Mouse (Mus musculus): Measurements from ENCODE around the gene Dgkd.

GRCm38 (mm10) chr1:87863602-87864001, 10.5 kb downstream of the Dgkd start:
- TF ChIP-seq CTCF (IDR thresholded peaks at IDR 0.05; ENCODE audit: borderline replicate concordance, insufficient read depth, low read length) (no peak), POLR2A (IDR thresholded peaks at IDR 0.05; ENCODE audit: low read depth, low read length) (no peak)
